Mouse (Mus musculus): ENCODE measurements at regions not wholly inside any gene's neighbourhood (a gene's known extent, or its start where the extent isn't known, plus 50 kb on each side); places are given as distances from the start of the nearest gene placed in this dataset.

DNA sequence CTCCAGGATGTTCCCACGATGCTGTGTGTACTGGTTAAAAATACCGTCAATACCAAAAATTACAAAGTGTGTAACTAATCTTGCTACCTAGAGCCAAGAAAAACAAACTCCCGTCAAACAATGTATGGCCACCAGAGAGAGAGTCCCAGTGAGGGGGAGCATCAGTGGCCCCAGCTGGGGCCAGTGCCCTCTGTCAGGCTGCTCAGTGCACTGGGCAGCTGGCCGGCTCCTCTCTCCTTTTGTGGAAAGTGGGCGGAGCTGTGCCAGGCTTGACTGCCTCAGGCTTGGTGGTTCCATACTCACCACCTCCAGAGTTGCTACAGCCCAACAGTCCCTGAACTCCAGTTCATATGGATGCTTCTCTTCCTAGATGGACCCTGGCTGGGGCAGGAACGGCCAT is 53.8 kb upstream of the Sept5 start:
- no peak for DNase-seq (ENCODE audit: low spot score)

DNA sequence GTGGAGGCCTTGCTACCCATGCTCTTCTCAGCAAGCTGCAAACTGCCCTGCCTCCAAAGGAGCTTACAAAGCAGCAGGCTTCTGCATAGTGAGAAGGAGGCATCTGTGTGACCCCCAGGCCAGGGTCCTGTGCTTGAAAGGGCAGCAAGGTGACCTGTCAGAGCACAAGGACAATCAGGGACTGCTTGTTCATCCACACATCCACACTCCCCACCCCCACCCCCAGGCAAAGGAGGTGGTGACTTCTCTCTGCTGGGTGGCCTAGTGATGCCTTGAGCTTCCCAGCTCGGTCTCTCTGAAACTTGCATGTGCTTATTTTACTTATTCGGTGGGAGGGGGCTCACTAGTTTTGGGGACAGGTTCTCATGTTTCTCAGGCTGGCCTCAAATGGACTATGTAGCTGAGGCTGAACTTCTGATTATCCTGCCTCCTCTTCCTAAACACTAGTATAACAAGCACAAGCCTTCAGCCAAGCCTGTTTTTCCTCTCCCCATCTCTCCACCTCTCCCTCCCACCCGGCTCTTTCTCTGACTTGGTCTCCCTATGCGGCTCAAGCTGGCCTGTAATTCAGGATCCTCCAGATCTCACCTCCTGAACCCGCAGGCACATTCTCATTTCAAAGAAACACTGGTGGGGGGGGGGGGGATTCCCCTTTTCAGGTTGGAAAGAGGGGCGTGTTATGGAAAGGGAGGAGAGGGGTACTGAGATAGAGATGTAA is 56.4 kb upstream of the Sept5 start:
- no peak for DNase-seq (ENCODE audit: low spot score)

DNA sequence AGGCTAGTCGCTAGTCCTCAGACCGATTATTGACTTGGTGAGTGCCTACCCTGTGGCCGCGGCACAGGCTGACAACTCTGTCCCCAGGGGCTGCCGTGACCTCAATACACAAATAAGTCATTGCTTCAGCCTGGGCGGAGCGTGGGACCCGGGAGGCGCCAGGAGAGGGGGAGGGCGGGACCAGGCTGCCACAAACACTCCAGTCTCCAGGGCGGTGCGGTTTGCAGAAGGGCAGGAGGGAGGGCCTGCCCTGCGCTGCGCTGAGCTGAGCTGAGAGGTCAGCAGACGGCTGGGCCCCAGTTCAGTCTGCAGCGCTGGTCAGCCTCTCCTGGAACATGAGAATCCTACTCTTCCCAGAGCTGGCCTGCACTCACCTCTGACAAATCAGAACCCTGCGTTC is 57.2 kb upstream of the Sept5 start:
- peak; percentile 6 for DNase-seq (ENCODE audit: low spot score)

DNA sequence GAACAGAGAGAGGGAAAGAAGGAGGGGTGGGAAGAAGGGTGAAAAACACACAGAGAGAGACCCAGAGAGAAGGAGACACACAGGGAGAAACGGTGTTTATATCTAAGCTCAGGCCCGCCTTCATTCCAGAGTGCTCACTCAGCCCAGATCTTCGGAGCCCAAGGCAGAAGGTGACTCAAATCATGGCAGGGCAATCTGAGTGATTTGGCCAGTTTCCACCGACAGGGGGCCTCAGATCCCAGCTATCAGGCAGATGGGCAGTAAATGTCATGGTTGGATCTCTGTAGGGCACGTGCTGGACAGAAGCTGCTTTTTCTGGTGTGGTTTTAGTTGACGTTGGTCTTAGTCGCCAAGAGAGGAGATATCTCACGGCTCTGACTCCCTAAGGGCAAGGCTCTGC is 57.6 kb upstream of the Sept5 start:
- peak; percentile 9 for DNase-seq (ENCODE audit: low spot score)

DNA sequence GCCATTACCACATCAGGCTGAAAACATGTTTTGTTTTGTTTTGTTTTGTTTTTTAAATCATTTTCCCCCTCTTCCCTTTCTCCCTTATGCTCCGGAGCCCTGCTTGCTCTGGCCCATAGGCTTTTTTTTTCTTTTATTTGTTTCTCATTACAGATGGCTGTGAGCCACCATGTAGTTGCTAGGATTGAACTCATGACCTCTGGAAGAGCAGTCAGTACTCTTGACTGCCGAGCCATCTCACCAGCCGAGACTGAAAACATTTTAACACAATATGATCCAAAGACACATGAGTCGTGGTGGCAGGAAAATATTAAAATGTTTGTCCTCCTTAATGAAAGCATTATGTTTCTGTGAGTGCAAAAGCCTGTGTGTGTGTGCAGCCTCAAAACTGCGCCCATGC is 65.8 kb upstream of the Sept5 start:
- DNase-seq (ENCODE audit: low spot score) = no peak

DNA sequence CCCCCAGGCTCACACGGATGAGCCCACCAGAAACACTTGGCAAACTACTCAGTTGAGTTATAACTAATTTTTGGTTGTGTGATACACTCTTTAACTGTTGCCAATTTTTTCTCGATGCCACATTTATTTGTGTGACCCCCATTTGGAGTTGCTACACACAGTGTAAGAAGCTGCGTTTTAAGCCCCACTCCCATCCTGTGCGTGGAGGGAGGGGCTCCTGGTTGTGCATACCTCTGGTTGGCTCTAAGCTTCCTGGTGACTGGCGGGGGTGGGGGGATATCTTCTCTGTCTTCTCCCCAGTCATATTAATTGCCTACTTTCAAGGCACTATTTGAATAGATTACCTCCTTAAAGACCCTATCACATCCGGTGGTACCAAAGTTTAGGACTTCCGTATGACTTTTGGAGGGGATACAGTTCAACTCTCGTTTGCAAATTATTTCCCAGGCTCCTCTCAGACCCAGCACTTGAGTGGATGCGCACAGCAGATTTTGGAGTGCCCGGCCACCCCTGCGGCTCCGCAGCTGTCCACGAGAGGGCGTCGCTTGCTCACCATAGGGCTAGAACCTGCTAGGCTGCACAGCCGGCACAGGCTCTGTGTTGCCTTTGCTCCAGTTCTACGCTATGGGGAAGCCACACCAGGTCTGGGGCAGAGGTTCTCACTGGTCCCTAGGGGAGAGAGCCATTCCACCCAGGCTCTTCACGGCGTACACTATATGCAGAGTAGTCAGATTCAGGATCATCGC is 66.5 kb upstream of the Sept5 start:
- DNase-seq (ENCODE audit: low spot score) = peak; percentile 5

DNA sequence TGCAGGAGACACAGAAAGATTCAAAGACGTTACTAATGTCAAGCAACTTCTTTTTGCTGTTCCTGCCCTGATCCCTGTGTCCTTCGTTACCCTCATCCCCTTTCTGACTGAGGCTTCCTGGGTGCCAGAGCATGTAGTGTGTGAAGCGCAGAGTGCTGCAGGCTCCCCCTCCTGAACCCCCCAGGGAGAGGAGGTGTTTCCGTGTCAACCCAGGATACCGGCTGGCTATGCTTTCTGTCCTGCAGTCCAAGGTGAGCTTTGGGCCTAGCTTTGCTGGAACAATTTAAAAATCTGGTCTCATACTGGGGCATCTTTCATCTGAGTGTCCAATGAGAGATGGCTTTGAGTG is 67.0 kb upstream of the Sept5 start:
- DNase-seq (ENCODE audit: low spot score) = no peak

DNA sequence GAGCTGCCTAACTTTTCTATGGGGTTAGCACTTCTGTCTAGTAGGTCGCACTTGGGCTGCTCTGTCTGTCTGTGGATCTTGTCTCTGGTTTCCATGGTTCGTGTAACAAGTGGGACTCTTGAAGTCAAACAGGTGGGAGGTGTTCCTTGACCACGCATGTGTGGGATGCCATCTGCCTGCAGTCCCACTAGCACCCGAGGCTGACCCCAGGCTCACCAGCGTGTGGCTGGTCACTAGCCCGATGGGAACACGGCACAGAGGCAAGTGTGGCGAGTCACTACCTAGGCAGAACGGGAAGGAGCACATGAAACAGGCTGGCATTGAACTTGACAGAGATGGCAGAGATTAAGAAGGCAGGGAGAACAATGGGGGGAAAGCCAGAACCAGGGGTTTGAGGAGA is 72.5 kb upstream of the Cldn5 start:
- DNase-seq (ENCODE audit: low spot score) = no peak

DNA sequence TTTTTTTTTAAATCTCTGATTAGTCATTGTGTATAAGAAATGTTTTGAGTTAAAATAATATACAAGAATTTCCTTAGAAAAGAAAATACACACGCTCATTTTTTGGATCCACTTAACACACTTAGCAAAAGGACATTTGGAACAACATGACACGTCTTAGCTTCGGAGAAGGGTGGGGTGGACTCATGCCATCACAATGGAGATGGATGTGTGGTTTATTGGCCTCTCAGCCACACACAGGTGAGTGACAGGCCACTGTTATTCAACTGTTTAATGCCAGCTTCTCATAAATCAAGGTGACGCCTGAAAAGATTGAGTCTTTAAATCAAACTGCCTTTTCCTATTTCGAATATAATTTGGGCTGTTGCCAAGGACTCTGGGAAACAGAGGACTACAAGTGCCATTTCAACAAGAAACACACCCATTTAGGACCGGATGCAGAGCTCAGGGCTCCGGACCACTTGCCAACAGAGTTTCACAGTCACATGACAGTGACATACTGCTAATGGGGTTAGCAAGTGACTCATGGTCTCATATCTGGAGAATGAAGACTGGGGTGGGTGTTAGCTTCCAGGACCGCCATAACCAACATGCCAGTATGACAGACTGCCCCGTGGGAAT is 71.5 kb upstream of the Cldn5 start:
- DNase-seq (ENCODE audit: low spot score) = no peak

DNA sequence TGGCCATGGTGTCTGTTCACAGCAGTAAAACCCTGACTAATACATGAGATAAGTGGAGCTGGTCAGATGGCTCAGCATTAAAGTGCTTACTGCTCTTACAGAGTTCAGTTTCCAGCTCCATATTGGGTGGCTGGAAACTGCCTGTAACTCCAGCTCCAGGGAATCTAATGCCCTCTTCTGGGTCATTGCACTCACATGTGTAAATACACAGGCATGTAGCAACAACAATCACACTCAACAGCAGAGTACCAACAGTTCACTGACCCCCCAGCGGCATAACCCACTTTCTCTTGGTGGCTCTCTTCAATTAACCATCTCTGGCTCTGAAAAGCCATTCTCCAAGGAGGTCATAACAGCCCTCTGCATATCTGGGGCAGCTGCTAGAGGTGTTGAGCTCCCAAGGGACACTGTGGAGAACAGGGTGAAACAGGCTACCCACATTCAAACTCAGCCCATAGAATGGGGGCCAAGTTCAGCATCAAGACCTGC is 65.0 kb upstream of the Cldn5 start:
- no peak for DNase-seq (ENCODE audit: low spot score)

DNA sequence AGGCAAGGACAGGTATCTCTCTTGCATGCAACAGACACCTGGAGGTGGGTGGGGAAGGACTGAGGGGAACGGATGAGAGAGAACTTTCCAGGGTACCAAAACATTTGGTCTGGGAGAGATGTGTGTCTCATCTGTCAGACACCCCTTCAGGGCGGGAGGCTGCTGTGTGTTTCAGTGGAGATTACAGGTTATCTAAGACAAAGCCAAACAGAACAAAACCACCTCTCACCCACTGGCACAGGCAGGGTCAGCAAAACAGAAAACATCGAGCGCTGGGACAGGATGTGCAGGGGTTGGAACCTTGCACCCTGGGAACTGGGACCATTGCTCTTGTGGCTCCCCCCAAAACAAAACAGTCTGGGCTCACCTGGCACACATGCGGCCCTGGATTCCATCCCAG is 63.6 kb upstream of the Cldn5 start:
- no peak for DNase-seq (ENCODE audit: low spot score)

DNA sequence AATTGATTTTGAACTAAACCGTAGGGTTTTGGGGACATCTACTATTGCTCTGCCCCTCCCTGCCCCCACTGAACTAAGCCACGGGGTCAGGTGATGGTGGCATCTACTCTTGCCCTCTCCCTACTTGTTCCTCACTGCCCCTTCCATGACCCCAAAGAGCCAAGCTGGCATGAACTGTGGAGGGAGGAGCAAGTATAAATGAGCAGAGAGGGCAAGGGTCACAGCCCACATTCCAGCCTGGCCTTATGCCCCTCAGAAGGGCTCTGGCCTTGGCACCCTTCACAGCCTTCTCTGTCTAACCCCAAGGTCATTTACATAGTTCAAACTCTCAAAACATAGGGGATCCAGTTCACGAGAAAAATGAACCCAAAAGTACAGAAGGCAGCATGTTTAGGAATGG is 61.3 kb upstream of the Cldn5 start:
- no peak for DNase-seq (ENCODE audit: low spot score)

DNA sequence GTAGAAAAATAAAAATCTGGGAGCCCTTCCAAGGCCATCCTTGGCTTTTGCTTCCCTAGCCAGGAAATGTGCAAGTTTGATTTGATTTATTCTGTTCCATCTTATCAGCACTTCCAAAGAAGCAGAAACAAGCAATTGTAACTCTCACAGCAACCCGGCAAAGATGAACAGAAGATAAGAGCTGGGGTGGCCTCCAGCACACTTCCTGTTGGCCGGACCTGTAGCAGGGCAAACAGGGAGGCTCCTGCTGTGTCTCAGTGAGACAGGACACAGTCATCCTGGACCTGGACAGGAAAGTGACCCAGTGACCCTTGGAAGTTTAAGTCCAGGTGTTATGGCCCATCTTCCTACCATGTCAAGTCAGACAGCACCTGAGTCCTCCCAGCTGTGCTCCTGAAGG is 58.6 kb upstream of the Cldn5 start:
- DNase-seq (ENCODE audit: low spot score) = no peak

DNA sequence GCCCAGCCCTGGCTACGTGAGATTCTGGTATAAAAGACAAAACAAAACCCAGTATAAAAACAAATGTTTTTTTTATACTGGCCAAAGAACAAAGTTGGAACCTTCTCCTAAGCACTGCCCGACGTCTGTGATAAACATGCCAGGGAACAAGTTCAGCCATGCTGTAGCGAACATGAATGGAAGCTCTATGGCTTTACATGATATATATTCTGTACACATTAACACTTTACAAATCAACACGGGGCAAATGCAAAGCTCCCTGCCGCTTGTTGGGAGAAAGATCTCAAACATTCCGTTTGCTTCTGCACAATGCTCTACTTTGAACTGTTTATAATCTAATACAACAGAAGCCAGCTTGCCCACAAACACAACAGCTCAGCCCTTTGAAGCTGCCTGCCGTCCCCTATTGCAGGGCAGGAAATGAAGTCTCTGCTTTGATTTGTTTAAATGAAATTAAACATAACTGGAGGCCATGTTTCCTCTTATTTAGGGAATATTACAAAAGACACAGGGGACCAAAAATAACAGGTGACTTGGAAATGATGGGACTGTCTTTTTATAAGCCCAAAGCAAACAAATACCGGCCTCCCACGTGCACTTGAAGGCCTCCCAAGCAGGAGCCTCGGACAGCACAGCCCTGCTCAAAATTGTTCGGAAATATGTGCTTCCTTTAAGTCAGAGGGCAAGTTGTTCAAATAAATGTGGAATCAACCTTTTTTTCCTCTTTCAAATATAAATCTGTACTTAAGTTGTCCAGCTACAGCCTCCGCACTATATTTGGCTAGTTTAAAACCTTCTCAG is 56.0 kb upstream of the Cldn5 start:
- DNase-seq (ENCODE audit: low spot score) = no peak

DNA sequence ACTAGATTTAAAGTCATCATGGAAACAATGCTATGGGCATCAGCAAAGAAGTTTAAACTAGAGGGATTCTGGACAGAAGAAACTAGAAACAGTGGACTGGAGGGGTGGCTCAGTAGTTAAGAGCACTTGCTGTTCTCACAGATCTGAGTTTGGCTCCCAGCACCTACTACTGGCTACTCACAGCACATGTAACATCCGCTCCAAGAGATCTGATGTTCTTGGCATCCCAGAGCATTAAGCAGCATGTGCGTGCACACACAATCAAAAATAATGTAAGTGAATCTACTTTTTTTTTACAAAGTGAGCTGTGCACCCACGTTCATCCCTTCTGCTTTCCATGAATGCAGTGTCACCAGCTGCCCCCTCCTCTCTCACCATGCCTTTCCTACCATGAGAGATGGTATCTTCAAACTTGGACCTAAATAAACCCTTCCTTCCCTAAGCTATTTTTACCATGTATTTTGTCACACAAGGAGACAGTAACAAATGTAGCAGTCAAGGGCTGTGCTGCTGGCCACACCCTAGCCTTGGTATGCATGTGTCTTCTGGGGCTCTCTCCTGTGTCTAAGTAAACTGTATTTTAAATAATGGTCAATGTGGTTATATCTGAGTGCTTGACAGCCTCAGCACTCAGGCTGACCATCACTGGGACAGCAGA is 53.3 kb upstream of the Cldn5 start:
- DNase-seq (ENCODE audit: low spot score) = no peak

DNA sequence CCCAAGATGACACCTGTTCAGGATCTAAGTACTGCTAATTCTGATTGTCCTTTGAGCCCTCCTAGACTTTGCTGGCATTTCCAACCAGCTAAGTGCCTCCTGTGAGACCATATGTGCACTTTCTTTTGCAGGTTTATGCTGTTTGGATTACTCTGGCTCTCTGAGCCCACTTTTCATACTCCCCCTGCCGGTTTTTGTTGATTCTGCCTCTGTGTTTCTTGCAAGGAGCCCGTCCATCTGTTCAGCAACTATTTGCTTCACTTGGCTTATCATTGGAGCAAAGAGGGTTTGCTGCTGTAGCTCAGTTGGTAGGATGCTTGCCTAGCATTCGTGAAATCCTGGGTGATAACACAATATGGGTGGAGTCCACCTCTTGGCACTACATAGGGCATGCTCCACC is 52.8 kb upstream of the Cldn5 start:
- no peak for DNase-seq (ENCODE audit: low spot score)

DNA sequence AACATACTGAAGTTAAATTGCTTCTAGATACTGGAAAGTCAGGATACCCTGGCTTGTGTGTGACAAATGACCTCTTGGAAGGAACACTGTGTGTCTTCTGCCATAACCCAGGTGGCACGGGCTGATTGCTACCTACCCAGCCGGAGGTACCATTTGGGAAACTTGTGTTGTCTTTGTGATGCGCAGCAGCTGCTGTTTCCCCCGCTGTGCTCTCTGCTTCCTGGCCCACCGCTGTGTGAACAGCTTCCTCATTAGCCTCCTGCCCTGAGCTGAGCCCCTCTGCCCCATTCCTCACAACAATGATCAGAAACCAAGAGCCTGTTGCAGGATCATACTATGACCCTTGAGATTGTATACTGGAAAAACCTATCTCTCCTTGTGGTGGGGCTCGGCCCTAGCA is 51.9 kb upstream of the Cldn5 start:
- no peak for DNase-seq (ENCODE audit: low spot score)
